Mouse (Mus musculus) cerebellum, adult 2 months (tissue): ENCODE measurements around the gene Id2.

ENCODE experiments used
- CTCF ChIP-seq: fragments of 200-500 bp; IDR thresholded peaks from 2 replicates; pipeline ENCODE4 v1.5.1; 2011; ENCODE audit warnings: low read depth, mild to moderate bottlenecking, control low read depth, low read length, moderate library complexity, borderline replicate concordance; ENCODE audit not compliant: insufficient read depth
- POLR2A ChIP-seq: fragments of 200-500 bp; IDR thresholded peaks from 2 replicates; pipeline ENCODE4 v1.6.1; 2011; ENCODE audit warnings: low read length, control low read depth, borderline replicate concordance; ENCODE audit not compliant: insufficient read depth

DNA sequence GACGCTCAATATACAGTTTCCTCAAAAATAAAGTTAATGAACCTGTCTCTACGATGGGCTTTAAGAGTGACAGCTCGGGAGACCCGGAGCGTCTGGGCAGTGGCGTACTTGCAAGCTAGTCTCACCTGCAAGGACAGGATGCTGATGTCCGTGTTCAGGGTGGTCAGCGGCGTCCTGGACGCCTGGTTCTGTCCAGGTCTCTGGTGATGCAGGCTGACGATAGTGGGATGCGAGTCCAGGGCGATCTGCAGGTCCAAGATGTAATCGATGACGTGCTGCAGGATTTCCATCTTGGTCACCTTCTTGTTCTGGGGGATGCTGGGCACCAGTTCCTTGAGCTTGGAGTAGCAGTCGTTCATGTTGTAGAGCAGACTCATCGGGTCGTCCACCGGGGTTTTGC is 1.4 kb downstream of the Id2 start:
- TF ChIP-seq POLR2A (no peak), CTCF (no peak)
